Mouse (Mus musculus) lung, postnatal 0 days (tissue): ENCODE data around the gene Srsf10. TPM values are rescaled to one million over a fixed set of nuclear protein-coding genes. Genes with fewer than 3 reads are reported as not detected.

Experiments used
- ATAC-seq: fragments of 200-750 bp; cut with Nextera tagmentation; 2 replicates; pipeline ENCODE4 v1.8.0; 2017; ENCODE audit warnings: moderate library complexity
- DNase-seq: peaks from one replicate; pipeline ENCODE4 v3.0.0-alpha.2; 2016; ENCODE audit warnings: low spot score
- H3K27ac ChIP-seq: fragments of 300-500 bp; sonication (generic); 2 replicates; pipeline ENCODE4 v1.5.1; 2014; ENCODE audit warnings: antibody characterized with exemption, mild to moderate bottlenecking, low read length, mixed read lengths
- H3K27me3 ChIP-seq: fragments of 300-500 bp; sonication (generic); replicated peaks from 2 replicates; pipeline ENCODE4 v1.6.1; 2014; ENCODE audit warnings: low read length, mixed read lengths; ENCODE audit not compliant: insufficient read depth
- H3K36me3 ChIP-seq: fragments of 300-500 bp; sonication (generic); 2 replicates; pipeline ENCODE4 v1.6.1; 2014; ENCODE audit warnings: low read length, mixed read lengths; ENCODE audit not compliant: insufficient read depth
- H3K4me1 ChIP-seq: fragments of 300-500 bp; sonication (generic); 2 replicates; pipeline ENCODE4 v1.6.1; 2014; ENCODE audit warnings: antibody characterized with exemption, low read depth, low read length, mixed read lengths; ENCODE audit not compliant: insufficient read depth
- H3K4me2 ChIP-seq: fragments of 300-500 bp; sonication (generic); replicated peaks from 2 replicates; pipeline ENCODE4 v1.6.1; 2014; ENCODE audit warnings: low read depth, mild to moderate bottlenecking, low read length, moderate library complexity, mixed read lengths
- H3K4me3 ChIP-seq: fragments of 300-500 bp; sonication (generic); 2 replicates; pipeline ENCODE4 v1.5.1; 2014; ENCODE audit warnings: low read depth, low read length
- H3K9ac ChIP-seq: fragments of 300-500 bp; sonication (generic); replicated peaks from 2 replicates; pipeline ENCODE4 v1.6.1; 2014; ENCODE audit warnings: low read depth, mild to moderate bottlenecking
- H3K9me3 ChIP-seq: fragments of 300-500 bp; sonication (generic); 2 replicates; pipeline ENCODE4 v1.6.1; 2016; ENCODE audit warnings: low read length, mixed read lengths
- CTCF ChIP-seq: IDR thresholded peaks from 2 replicates; pipeline ENCODE4 v1.5.1; 2016; ENCODE audit warnings: antibody characterized with exemption, mild to moderate bottlenecking
- EP300 ChIP-seq: IDR thresholded peaks from 2 replicates; pipeline ENCODE4 v1.6.1; 2016; ENCODE audit warnings: antibody characterized with exemption, mild to moderate bottlenecking, control low read depth
- WGBS: fragments of 180-500 bp; shearing (Covaris S2); extraction: QIAGEN DNeasy Blood & Tissue Kit; methylation state at CpG from one replicate; pipeline ENCODE4 v1.1.7; 2014; 5-methylcytosine and 5-hydroxymethylcytosine counted together
- polyA plus RNA-seq: library from polyadenylated mRNA; unstranded; fragments of >200 nt; fragmentation: Nextera tagmentation; extraction: Ambion mirVana; gene quantifications from 2 replicates; pipeline ENCODE4 v1.2.1, GENCODE M21; 2015

Gene Srsf10
- polyA plus RNA-seq, 1 experiment from 2014 or later: 153 TPM

DNA sequence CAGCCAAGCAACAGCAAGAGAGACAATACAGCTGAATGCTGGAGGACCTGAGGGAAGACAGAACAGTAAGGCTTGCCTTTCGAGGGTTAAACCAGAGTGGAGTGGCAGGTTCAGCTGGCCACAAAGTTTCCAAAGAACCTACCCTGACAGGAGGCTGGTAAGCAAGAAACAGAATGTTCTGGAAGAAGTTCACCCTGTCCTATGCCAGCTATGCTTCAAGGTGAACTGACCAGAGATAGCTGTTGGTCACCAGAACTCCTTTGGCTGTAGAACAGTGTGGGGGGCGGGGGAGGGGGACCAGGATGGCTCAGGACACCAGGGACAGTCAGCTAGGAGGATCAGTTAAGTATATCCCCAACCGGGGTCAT is 16.6 kb upstream of the Srsf10 start:
- TF ChIP-seq EP300 (no peak), CTCF (no peak)

DNA sequence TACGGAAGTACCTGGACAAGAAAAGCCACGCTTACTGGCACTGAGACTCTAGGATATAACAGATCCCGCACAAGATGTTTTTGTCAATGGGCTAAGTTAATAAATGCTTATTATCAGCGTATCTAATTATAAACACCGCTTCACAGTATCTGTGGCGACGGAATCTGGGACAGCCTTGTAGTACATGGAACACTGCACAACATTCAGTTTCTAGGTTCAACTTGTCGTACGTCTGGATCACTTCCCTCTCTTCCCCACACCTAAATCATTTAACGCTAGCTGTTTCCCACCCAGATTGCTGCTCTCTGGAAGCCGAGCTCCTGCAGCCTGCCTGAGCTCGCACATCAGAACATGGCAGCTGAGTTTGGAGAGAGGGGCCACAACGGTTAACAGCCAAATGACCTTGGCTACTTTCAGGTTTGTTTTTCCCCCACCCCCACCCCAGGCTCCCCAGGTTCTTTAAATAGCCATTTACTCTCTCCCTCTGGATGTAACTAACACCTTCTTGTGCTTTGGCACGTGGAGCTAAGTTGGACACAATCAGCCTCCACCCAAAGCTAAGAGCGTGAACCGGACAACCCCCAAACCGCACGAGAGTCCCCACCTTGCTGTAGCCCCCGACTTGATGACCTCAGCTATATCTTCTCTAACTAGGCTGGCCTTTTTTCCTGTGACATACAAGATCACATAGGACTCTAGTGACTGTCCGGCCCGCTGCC is 16.1 kb upstream of the Srsf10 start:
- H3K4me3 ChIP-seq: no peak overlapping the region
- no peak overlapping the region for H3K4me2 ChIP-seq
- ATAC-seq (no peak), DNase-seq (no peak)
- no peaks in the 10 kb centered on the region for H3K9me3 ChIP-seq
- no peak overlapping the region for H3K9ac ChIP-seq
- H3K27ac ChIP-seq: no peak overlapping the region
- no peaks in the 10 kb centered on the region for H3K4me1 ChIP-seq
- H3K27me3 ChIP-seq: no peaks in the 10 kb centered on the region
- no peaks in the 10 kb centered on the region for H3K36me3 ChIP-seq
- TF ChIP-seq CTCF (no peak), EP300 (no peak)
- 68% methylated on average over 21 of the region's 21 CpGs for WGBS

More for the DNA sequence above, 16.6 kb upstream of the Srsf10 start:
- Histone ChIP-seq H3K4me2 (no peak overlapping the region), H3K4me3 (no peak overlapping the region), H3K27me3 (no peaks in the 10 kb centered on the region), H3K4me1 (no peaks in the 10 kb centered on the region), H3K36me3 (no peaks in the 10 kb centered on the region), H3K9me3 (no peaks in the 10 kb centered on the region), H3K27ac (no peak overlapping the region), H3K9ac (no peak overlapping the region)
- DNase-seq (no peak), ATAC-seq (no peak)
- 64% methylated on average over 3 of the region's 3 CpGs for WGBS

DNA sequence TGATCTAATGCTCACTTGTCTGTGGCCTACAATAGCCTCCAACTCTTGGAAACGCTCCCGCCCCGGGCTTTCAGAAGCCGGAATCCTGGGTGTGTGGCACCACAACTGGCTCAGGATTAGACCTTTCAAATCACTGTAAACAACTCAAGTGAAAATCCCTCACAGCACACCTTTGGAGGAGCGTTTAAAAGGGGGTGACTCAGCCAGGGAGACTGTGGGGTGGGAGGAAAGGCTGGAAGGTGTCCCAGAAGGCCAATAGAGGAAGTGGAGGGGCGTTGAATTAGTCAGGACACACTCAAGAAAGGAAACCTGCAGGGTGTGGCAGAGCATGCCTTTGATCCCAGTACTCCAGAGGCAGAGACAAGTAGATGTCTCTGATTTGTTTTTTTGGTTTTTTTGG is 11.1 kb upstream of the Srsf10 start:
- DNase-seq: peak; percentile 87
- no peak overlapping the region for H3K4me3 ChIP-seq
- H3K27me3 ChIP-seq: no peaks in the 10 kb centered on the region
- H3K27ac ChIP-seq: peak overlapping the region; percentile 58
- peak; percentile 92 for ATAC-seq
- TF ChIP-seq CTCF (no peak), EP300 (peak; percentile 69)
- 49% methylated on average over 6 of the region's 6 CpGs for WGBS
- no peaks in the 10 kb centered on the region for H3K36me3 ChIP-seq
- no peak overlapping the region for H3K4me2 ChIP-seq
- no peaks in the 10 kb centered on the region for H3K9me3 ChIP-seq
- no peak overlapping the region for H3K9ac ChIP-seq
- H3K4me1 ChIP-seq: no peaks in the 10 kb centered on the region

DNA sequence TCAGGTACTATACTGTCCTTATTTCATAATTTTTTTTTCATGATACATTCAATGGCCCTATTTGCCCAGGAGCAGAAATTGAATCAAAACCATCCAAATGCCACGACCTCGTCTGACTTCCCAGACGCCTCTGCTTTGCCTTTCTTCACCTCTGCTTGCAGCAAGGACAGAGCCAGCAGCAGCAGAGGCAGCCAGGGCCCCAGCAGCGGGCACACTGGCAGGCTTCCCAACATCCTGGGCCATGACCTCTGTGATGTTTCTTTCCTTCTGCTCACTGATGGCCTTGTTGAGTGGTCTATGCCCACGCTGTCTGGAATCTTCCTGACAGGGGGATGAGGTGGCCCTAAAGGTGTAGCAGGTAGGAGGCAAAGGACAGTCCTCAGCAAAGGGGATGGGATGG is 8.0 kb upstream of the Srsf10 start:
- no peak for TF ChIP-seq CTCF
- no peak for TF ChIP-seq EP300
- H3K4me1 ChIP-seq: no peaks in the 10 kb centered on the region
- H3K4me3 ChIP-seq: no peak overlapping the region
- no peak for DNase-seq
- ATAC-seq: no peak
- no peaks in the 10 kb centered on the region for H3K36me3 ChIP-seq
- no peak overlapping the region for H3K9ac ChIP-seq
- H3K4me2 ChIP-seq: no peak overlapping the region
- H3K9me3 ChIP-seq: no peaks in the 10 kb centered on the region
- WGBS: 41% methylated on average over 5 of the region's 5 CpGs
- H3K27me3 ChIP-seq: no peaks in the 10 kb centered on the region
- no peak overlapping the region for H3K27ac ChIP-seq

DNA sequence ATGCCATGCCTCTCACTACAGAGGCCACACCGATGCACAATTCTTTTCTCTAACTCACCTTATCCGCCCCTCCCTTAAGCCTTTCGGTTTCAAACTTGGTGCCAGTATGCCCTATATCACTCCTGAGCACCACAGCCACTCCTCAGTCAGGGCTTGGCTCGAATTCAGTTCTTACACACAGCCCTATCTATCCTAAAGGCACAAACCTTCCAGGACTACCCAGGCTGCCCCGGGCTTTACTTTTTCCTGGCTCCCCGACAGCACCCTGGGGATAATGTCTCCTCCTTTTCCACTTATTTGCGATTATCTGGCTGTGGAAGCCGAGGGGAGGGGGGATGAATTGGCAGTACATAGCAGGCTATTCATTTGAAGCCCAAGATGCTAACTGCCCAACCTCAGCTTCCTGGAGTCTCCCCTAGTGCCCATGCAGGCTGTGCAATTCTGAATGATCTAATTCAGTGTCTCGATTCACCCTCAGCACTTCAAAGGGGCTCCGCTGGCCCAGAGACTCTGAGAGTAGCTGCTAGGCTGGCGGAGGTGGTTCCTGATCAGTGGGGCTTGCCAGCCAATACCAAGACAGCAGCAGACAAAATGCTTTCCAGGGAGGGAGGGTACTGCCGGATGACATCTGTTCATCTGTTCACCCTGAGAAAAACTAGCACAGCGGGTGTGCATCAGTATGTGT is 5.0 kb upstream of the Srsf10 start:
- H3K27ac ChIP-seq: no peak overlapping the region
- H3K4me3 ChIP-seq: no peak overlapping the region
- H3K9ac ChIP-seq: no peak overlapping the region
- DNase-seq (peak; percentile 64), ATAC-seq (peak; percentile 23; the same call in 1 of the 2 replicates)
- TF ChIP-seq EP300 (no peak), CTCF (no peak)
- no peaks in the 10 kb centered on the region for H3K4me1 ChIP-seq
- WGBS: 41% methylated on average over 13 of the region's 13 CpGs
- H3K27me3 ChIP-seq: no peaks in the 10 kb centered on the region
- no peak overlapping the region for H3K4me2 ChIP-seq
- H3K9me3 ChIP-seq: no peaks in the 10 kb centered on the region
- H3K36me3 ChIP-seq: no peaks in the 10 kb centered on the region

DNA sequence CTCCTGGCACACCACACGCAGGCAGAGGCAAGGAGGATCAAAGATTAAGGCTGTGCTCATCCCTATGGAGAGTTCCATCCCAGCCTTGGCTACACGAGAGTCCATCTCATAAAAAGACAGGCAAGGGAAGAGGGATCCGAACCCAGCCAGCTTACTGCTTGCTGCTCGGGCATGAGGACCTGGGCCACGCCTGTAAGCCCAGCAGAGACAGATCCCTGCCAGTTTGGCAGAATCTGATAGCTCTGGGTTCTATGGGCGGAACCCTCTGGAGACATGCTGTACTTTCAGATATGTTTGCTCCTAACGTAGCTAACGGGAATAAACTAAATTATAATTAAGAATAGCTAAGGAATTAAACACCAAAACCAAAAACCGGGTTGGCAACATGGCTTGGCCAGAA is 3.6 kb upstream of the Srsf10 start:
- no peak for TF ChIP-seq EP300
- TF ChIP-seq CTCF: no peak
- Histone ChIP-seq H3K27ac (no peak overlapping the region), H3K9me3 (no peaks in the 10 kb centered on the region), H3K9ac (no peak overlapping the region), H3K4me3 (no peak overlapping the region), H3K36me3 (no peaks in the 10 kb centered on the region), H3K4me2 (no peak overlapping the region), H3K27me3 (no peaks in the 10 kb centered on the region), H3K4me1 (no peaks in the 10 kb centered on the region)
- 86% methylated on average over 9 of the region's 9 CpGs for WGBS
- no peak for ATAC-seq
- DNase-seq: no peak
